Mouse (Mus musculus): ENCODE results near the gene Plekha3.

DNA sequence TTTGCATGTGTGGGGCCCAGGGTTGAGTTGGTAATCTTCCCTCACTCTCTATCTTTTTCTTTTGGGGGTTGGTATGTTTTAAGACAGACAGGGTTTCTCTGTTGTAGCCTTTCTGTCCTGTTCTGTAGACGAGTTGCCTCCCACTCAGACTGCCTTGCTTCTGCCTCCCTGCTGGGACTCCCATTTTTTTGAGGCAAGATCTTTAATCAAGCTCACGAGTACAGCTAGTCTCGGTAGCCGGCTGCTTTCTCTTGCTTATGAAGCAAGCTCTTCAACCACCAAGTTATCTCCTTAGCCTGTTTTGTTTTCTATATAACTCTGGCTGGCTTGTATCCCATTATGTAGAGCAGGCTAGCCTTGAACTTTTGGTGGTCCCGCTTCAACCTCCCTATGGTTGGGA lies 18.7 kb downstream of the Plekha3 start:
- no peak for TF ChIP-seq CTCF (IDR thresholded peaks at IDR 0.05)
- no peak for TF ChIP-seq EP300 (IDR thresholded peaks at IDR 0.05)
